Mouse (Mus musculus) adrenal gland, postnatal 4 days (tissue): ENCODE results near the gene Alkbh3. TPM values are rescaled to one million over a fixed set of nuclear protein-coding genes. Genes with fewer than 3 reads are reported as not detected.

Experiments
- DNase-seq, 2 experiments: peaks; one replicate each; pipeline ENCODE4 v3.0.0; 2021 to 2022; ENCODE audit warnings: low spot score in 2 of 2, mixed read lengths in 2 of 2
- total RNA-seq, 2 experiments: library from RNA; stranded (reverse); gene quantifications; 2 replicates each; pipeline ENCODE4 v1.2.3; 2021

Alkbh3 gene
- total RNA-seq, 2 experiments from 2014 or later = 73.1 to 76.3 TPM

DNA sequence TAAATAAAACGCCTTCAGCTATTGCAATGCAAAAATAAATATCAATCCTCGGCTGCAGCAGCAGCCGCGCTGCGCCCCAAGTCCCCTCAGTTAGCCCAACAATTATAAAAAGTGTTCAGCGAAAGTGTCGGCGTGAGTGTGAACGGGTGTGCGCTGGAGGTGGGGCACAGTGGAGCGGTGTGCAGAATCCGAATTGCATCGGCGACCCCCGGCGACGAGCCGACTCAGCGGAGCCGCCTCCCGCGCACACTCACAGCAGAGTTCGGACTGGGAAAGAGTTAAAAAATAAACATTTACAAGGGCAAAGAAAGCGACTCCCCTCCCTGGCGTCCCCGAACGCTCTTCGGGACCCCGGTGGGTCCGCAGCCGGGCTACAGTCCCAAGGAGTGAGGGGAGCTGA lies 54.7 kb downstream of the Alkbh3 start:
- DNase-seq = no peak

GRCm38 (mm10) chr2:93954781-93955578 lies 55.6 kb downstream of the Alkbh3 start:
- DNase-seq = no peak

GRCm38 (mm10) chr2:93953726-93954125 lies 56.9 kb downstream of the Alkbh3 start:
- no peak for DNase-seq

GRCm38 (mm10) chr2:93946976-93947375 lies 63.6 kb downstream of the Alkbh3 start:
- no peak for DNase-seq

GRCm38 (mm10) chr2:93944855-93945254 lies 65.8 kb downstream of the Alkbh3 start:
- no peak for DNase-seq

- no peak for DNase-seq
Measured at GRCm38 (mm10) chr2:93944099-93944498, 66.5 kb downstream of the Alkbh3 start.

DNA sequence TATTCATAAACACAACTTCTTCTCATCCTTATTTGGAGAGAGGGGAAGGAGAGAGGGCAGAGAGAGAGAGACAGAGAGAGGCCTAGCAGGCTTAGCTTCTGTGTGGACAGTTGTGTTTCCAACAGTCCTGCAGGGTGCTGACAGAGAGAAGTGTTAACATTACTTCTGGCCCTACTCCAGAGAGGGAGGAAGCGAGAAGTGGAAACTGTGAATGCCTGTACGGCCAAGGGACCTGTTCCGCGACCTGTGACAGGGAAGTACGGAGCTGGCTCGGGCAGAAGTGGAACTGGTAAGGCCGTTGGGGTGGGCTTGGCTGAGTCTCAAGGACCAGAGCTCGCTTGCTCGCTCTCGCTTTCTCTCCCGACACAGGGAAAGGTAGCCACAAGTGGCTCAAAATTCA lies 68.9 kb downstream of the Alkbh3 start:
- no peak for DNase-seq

DNA sequence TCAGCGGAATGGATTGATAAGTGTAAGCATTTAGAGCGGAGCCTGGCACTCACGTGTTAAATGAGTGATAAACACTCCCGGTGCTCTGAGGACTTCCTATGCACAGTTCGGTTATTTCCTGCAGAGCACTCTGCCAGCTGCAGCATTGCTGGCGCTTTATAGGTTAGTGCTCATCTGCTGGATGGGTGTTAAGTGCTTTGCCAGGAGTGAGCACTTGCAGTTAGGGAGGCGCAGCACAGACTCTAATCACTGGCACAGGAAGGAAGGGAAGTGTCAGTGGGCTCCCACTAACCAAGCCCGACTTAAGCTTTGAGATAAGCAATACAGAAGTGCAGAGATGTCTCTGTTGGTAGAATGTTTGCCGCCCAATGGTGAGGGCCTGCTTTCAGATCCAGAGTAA lies 72.1 kb downstream of the Alkbh3 start:
- DNase-seq = no peak

Other genes with a start within 250 kb of the Alkbh3 start
- gene Ext2, start 188.2 kb downstream of the Alkbh3 start, total RNA-seq = 100 to 1,000 TPM; 108 to 118 TPM
- gene Accs, start 160.9 kb downstream of the Alkbh3 start, total RNA-seq = 10 to 100 TPM; 21.0 to 24.5 TPM
- under 1 TPM; 0.22 to 0.99 TPM for gene Accsl, start 141.7 kb downstream of the Alkbh3 start, total RNA-seq
- 10 to 100 TPM; 26.7 to 28.4 TPM for gene Gm13889, start 53.6 kb downstream of the Alkbh3 start, total RNA-seq
- gene Gm27027, start 14.5 kb downstream of the Alkbh3 start, total RNA-seq = not detected
- 10 to 100 TPM; 87.0 to 95.3 TPM for gene Hsd17b12, start 147.2 kb upstream of the Alkbh3 start, total RNA-seq